ENCODE assay signal across 10 mouse cellular contexts in the genomic region with DNA sequence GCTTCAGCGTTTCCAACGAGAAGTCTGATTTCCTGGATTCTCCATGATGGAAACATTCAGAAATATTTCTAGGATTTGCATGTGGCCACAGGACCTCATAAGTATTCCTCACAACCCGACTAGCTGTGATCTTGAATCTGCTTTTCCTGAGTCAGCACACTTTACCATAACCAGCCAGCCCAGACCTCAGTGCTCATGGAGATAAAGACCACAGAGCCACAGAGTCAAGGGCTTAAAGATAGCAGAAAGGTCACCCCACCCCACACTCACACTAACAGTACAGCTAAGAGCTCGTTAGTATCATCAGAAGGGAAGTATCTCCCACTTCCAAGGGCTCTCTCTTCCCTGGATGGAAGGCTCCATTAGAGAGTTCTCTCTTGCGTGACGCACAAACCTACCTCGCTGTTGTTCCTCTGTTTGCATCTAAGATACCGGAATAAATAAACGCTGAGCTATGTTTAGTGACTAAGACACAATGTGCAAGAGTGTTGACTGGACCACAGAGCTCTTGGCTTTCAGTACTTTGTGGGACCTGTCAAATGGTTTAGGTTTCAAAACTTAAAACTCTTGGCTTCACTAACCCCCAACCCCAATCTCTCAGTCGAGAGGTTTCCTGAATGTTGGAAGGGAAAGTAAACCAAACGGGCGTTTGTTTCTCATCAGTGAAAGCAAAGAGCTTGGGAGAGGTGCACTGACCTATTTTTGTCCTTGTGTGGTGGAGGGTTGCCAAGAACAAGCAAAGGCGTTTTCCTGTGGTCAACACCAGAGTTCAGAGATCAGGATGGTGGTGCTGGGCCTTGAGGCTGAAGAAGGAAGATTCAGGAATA.
DNase-seq lines count a peak whose midpoint lies in the region; ATAC-seq and TF ChIP-seq lines count a peak whose summit lies in the region.
"Had no signal": no experiment of that assay in that cellular context is flagged by ENCODE, and none has a peak within 500 bp of the region (broad histone marks: within the 10 kb centered on the region; RNA-seq: fewer than 3 reads in every experiment).

No protein-coding gene starts in this region.

- no peak overlapping the region for H3K9ac ChIP-seq in liver, adult 2 months (ENCODE audit: low read depth, low read length)
- no peak overlapping the region for H3K9ac ChIP-seq in stomach, embryonic 15.5 days

- H3K36me3 ChIP-seq in liver, adult 2 months (ENCODE audit: control insufficient read depth, insufficient read depth, low read length): no peaks in the 10 kb centered on the region
- H3K36me3 ChIP-seq in stomach, embryonic 15.5 days: no peaks in the 10 kb centered on the region

- H3K4me1 ChIP-seq in liver, adult 2 months (ENCODE audit: control insufficient read depth, insufficient read depth, low read length): peaks cover 16% of the 10 kb centered on the region
- H3K4me1 ChIP-seq in stomach, embryonic 15.5 days: peaks cover 10% of the 10 kb centered on the region

- TF ChIP-seq POLR2A in liver, adult 2 months (IDR thresholded peaks at IDR 0.05; ENCODE audit: extremely low read depth, insufficient read depth, low read length): no peak

- 29% methylated on average over 13 of the region's 13 CpGs for WGBS in liver, adult 2 months
- 62% methylated on average over 13 of the region's 13 CpGs for WGBS in stomach, embryonic 15.5 days

- no peak for TF ChIP-seq CTCF in liver, adult 2 months (IDR thresholded peaks at IDR 0.05; ENCODE audit: low read depth, low read length)

- no peak overlapping the region for H3K4me2 ChIP-seq in stomach, embryonic 15.5 days

- peak; percentile 69 for DNase-seq in ovary, adult 18-20 months (ENCODE audit: low spot score)
- DNase-seq in ovary, postnatal 14 days (ENCODE audit: low spot score): no peak
- peak; percentile 74 for DNase-seq in heart, adult 8-10 months (ENCODE audit: low spot score)
- DNase-seq in liver, adult 2 months (ENCODE audit: extremely low read depth, low read depth, low spot score): peak; percentile 89
- DNase-seq in left cerebral cortex, postnatal 10 days (ENCODE audit: extremely low spot score in 1 of 2, low spot score in 2 of 2): no peak
- DNase-seq in layer of hippocampus, adult 11-12 months (ENCODE audit: low spot score): no peak
- DNase-seq in spleen, adult 12 weeks (ENCODE audit: low spot score): no peak
- DNase-seq: right cerebral cortex, postnatal 4 days had no signal

- peak overlapping the region; percentile 96 for H3K27ac ChIP-seq in liver, adult 2 months (replicated peaks; ENCODE audit: insufficient read depth, low read depth, low read length)
- H3K27ac ChIP-seq in stomach, embryonic 15.5 days: peak overlapping the region; percentile 41; the same call in 1 of the 2 replicates
- H3K27ac ChIP-seq: macrophage had no signal

- no peaks in the 10 kb centered on the region for H3K9me3 ChIP-seq in stomach, embryonic 15.5 days

- no peak for ATAC-seq in stomach, embryonic 15.5 days (ENCODE audit: insufficient read depth, low FRiP score, low read depth)

- H3K4me3 ChIP-seq in liver, adult 2 months (ENCODE audit: insufficient read depth, low read depth, low read length): no peak overlapping the region
- H3K4me3 ChIP-seq in stomach, embryonic 15.5 days (replicated peaks): no peak overlapping the region

- intact Hi-C loops in left cerebral cortex, postnatal 10 days (cut with DNase I): no loop called here

- no peaks in the 10 kb centered on the region for H3K27me3 ChIP-seq in liver, adult 2 months (ENCODE audit: control insufficient read depth, insufficient read depth, low read length)
- no peaks in the 10 kb centered on the region for H3K27me3 ChIP-seq in stomach, embryonic 15.5 days (replicated peaks)

- H3K79me2 ChIP-seq in liver, adult 2 months (ENCODE audit: control insufficient read depth, insufficient read depth, low read length): no peaks in the 10 kb centered on the region

Comparison
In these comparisons a context has a peak if more than half of its experiments do, and no peak if none do; other contexts are left out.
1. DNase-seq: peak in ovary, adult 18-20 months (single experiment), heart, adult 8-10 months (single experiment) and liver, adult 2 months (single experiment); none in ovary, postnatal 14 days (single experiment), left cerebral cortex, postnatal 10 days (0 of 2), layer of hippocampus, adult 11-12 months (single experiment) and spleen, adult 12 weeks (single experiment).